Mouse (Mus musculus) neural tube, embryonic 13.5 days (tissue): Measurements from ENCODE around the gene Hes1. TPM values are rescaled to one million over a fixed set of nuclear protein-coding genes. Genes with fewer than 3 reads are reported as not detected.

Experiments used
- ATAC-seq: fragments of 200-750 bp; cut with Nextera tagmentation; 2 replicates; pipeline ENCODE4 v1.8.0; 2017; ENCODE audit warnings: low read depth, mild to moderate bottlenecking, moderate TSS enrichment, moderate library complexity
- H3K27ac ChIP-seq: fragments of 300-500 bp; sonication (generic); replicated peaks from 2 replicates; pipeline ENCODE4 v1.5.1; 2015; ENCODE audit warnings: moderate library complexity, mild to moderate bottlenecking, inconsistent platforms
- H3K27me3 ChIP-seq: fragments of 300-500 bp; sonication (generic); 2 replicates; pipeline ENCODE4 v1.6.1; 2015; ENCODE audit warnings: mild to moderate bottlenecking, inconsistent platforms
- H3K36me3 ChIP-seq: fragments of 300-500 bp; sonication (generic); 2 replicates; pipeline ENCODE4 v1.6.1; 2015; ENCODE audit warnings: mild to moderate bottlenecking, inconsistent platforms
- H3K4me1 ChIP-seq: fragments of 300-500 bp; sonication (generic); replicated peaks from 2 replicates; pipeline ENCODE4 v1.6.1; 2015; ENCODE audit warnings: inconsistent platforms
- H3K4me2 ChIP-seq: fragments of 300-500 bp; sonication (generic); 2 replicates; pipeline ENCODE4 v1.6.1; 2015; ENCODE audit warnings: inconsistent platforms, mild to moderate bottlenecking, moderate library complexity
- H3K4me3 ChIP-seq: fragments of 300-500 bp; sonication (generic); 2 replicates; pipeline ENCODE4 v1.5.1; 2015; ENCODE audit warnings: mild to moderate bottlenecking, inconsistent platforms
- H3K9ac ChIP-seq: fragments of 300-500 bp; sonication (generic); 2 replicates; pipeline ENCODE4 v1.6.1; 2015; ENCODE audit warnings: moderate library complexity, mild to moderate bottlenecking, inconsistent platforms
- H3K9me3 ChIP-seq: fragments of 300-500 bp; sonication (generic); 2 replicates; pipeline ENCODE4 v1.6.1; 2016; ENCODE audit warnings: inconsistent platforms
- WGBS: fragments of 180-500 bp; shearing (Covaris S2); methylation state at CpG from one replicate; pipeline ENCODE4 v1.1.7; 2015; 5-methylcytosine and 5-hydroxymethylcytosine counted together
- polyA plus RNA-seq: library from polyadenylated mRNA; unstranded; fragments of >200 nt; fragmentation: Nextera tagmentation; extraction: Ambion mirVana; gene quantifications from 2 replicates; pipeline ENCODE4 v1.2.1, GENCODE M21; 2015

The Hes1 gene
- polyA plus RNA-seq, 1 experiment from 2014 or later: 19.4 TPM

- H3K4me1 ChIP-seq: no peaks in the 10 kb centered on the region
- no peak overlapping the region for H3K4me3 ChIP-seq
- H3K36me3 ChIP-seq: no peaks in the 10 kb centered on the region
- H3K9ac ChIP-seq: no peak overlapping the region
- H3K4me2 ChIP-seq: no peak overlapping the region
- peaks cover 13% of the 10 kb centered on the region for H3K9me3 ChIP-seq
- peaks cover 12% of the 10 kb centered on the region for H3K27me3 ChIP-seq
- no peak for ATAC-seq
- no peak overlapping the region for H3K27ac ChIP-seq
Measured at GRCm38 (mm10) chr16:30111069-30111468, 46.9 kb downstream of the Hes1 start.

- no peaks in the 10 kb centered on the region for H3K4me1 ChIP-seq
- peaks cover 12% of the 10 kb centered on the region for H3K27me3 ChIP-seq
- WGBS: 76% methylated on average over 2 of the region's 2 CpGs
- H3K27ac ChIP-seq: no peak overlapping the region
- no peak for ATAC-seq
- H3K36me3 ChIP-seq: no peaks in the 10 kb centered on the region
- H3K4me2 ChIP-seq: no peak overlapping the region
- no peak overlapping the region for H3K9ac ChIP-seq
- no peak overlapping the region for H3K4me3 ChIP-seq
- H3K9me3 ChIP-seq: peaks cover 13% of the 10 kb centered on the region
Measured at GRCm38 (mm10) chr16:30111566-30111965, 47.4 kb downstream of the Hes1 start.

- 44% methylated on average over 3 of the region's 3 CpGs for WGBS
- peaks cover 17% of the 10 kb centered on the region for H3K27me3 ChIP-seq
- no peak overlapping the region for H3K9ac ChIP-seq
Measured at GRCm38 (mm10) chr16:30113170-30113569, 49.0 kb downstream of the Hes1 start.

GRCm38 (mm10) chr16:30113800-30114199, 49.6 kb downstream of the Hes1 start:
- Histone ChIP-seq H3K27me3 (peaks cover 17% of the 10 kb centered on the region), H3K27ac (no peak overlapping the region), H3K4me3 (no peak overlapping the region), H3K4me2 (no peak overlapping the region), H3K9ac (no peak overlapping the region), H3K9me3 (peaks cover 13% of the 10 kb centered on the region), H3K36me3 (no peaks in the 10 kb centered on the region), H3K4me1 (no peaks in the 10 kb centered on the region)
- 86% methylated on average over 7 of the region's 8 CpGs for WGBS
- ATAC-seq: no peak

More at GRCm38 (mm10) chr16:30113170-30113569, 49.0 kb downstream of the Hes1 start:
- no peak overlapping the region for H3K4me2 ChIP-seq
- H3K4me3 ChIP-seq: no peak overlapping the region
- no peaks in the 10 kb centered on the region for H3K4me1 ChIP-seq
- no peak overlapping the region for H3K27ac ChIP-seq
- H3K36me3 ChIP-seq: no peaks in the 10 kb centered on the region
- no peak for ATAC-seq
- peaks cover 13% of the 10 kb centered on the region for H3K9me3 ChIP-seq

GRCm38 (mm10) chr16:30114451-30114850, 50.3 kb downstream of the Hes1 start:
- H3K27me3 ChIP-seq: peaks cover 23% of the 10 kb centered on the region
- no peaks in the 10 kb centered on the region for H3K36me3 ChIP-seq
- no peak overlapping the region for H3K4me2 ChIP-seq
- H3K9me3 ChIP-seq: peaks cover 13% of the 10 kb centered on the region
- no peak for ATAC-seq
- 73% methylated on average over 1 of the region's 1 CpGs for WGBS
- 0 out of 2 replicates have a peak, but pooled peaks cover under 1% of the 10 kb centered on the region for H3K4me1 ChIP-seq
- no peak overlapping the region for H3K4me3 ChIP-seq
- no peak overlapping the region for H3K9ac ChIP-seq
- no peak overlapping the region for H3K27ac ChIP-seq

Other genes starting within 250 kb of the Hes1 start
- gene Cpn2, start 203.1 kb downstream of the Hes1 start, polyA plus RNA-seq: not detected in 2 replicates
- 0.46 and 0.47 TPM in 2 replicates for gene Lrrc15, start 218.9 kb downstream of the Hes1 start, polyA plus RNA-seq
- 0.42 and 0.70 TPM in 2 replicates for gene Gp5, start 246.4 kb downstream of the Hes1 start, polyA plus RNA-seq